Mouse (Mus musculus) frontal cortex, adult (tissue): ENCODE data around the gene Galnt16.

Experiments used
- ATAC-seq: cut with Nextera tagmentation; 2 replicates; pipeline ENCODE4 v1.9.2; 2017; ENCODE audit warnings: mild to moderate bottlenecking, moderate library complexity, mixed read lengths; ENCODE audit not compliant: low TSS enrichment

Gene Galnt16

DNA sequence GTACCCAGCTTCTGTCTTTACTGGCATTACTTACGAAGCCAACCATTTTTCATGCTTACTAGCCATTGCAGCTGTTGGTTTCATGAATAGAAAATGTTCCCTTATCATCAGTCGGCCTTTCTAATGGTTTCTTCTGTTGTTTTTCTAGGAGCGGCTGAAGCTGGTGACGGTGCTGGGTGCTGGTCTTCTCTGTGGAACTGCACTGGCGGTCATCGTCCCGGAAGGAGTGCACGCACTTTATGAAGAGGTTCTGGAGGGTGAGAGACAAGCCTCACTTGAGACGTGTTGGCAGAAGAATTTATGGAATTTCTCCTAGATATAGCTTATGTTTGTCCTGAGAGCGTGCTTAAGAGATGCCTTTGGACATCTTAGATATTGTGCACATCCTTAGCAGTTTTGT lies 144.2 kb downstream of the Galnt16 start:
- no peak for ATAC-seq

DNA sequence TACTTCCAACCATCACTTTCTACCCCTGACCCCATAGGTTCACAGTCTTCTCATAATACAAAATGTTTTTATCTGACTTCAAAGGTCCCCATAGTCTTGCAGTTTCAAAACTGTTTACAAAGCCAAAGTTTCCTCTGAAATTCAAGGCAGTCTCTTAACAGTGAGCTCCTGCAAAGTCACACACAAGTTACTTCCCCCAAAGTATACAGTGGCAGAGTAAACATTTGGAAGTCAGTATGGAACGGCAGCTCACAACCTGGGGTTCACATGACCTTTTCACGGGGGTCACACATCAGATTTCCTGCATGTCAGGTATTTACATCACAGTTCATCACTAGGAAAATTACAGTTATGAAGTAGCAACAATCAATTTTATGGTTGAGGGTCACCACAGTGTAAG lies 145.9 kb downstream of the Galnt16 start:
- no peak for ATAC-seq

DNA sequence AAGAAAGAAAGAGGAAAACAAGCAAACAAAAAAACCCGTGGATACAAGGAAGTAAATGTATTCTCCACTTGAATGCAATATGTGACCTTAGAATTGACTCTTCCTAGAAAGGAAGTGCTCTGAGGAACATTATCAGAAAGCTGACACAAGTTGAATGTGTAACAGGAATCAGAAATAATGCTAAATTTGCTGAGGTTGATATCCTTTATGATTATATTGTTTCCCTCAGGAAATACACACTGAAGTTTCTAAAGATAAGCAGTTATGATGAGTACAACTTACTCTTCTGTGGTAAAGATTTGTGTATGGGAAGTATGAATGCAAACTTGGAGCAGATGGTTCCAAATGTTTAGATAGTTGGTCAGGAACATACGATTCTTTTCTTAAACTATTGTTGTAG lies 150.3 kb downstream of the Galnt16 start:
- ATAC-seq = no peak

DNA sequence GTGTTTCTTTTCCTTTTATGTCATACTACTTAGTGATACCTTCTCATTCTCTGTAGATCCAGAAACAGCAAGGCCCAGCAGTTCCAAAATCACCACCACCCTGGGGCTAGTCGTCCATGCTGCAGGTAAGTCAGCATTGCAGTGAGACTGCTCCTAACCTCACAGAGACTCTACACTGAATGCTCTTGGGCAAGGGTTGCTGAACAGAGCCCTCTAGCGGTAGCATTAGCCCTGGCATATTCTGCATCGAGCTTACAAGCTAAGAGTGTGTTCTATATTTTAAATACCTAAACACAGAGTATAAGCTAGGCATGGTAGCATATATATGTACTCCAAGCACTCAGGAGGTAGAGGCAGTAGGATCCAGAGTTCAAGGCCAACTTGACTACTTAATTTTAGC lies 155.1 kb downstream of the Galnt16 start:
- ATAC-seq = peak; percentile 89
